Mouse (Mus musculus): ENCODE results near the gene Slc26a11. TPM values are rescaled to one million over a fixed set of nuclear protein-coding genes. Genes with fewer than 3 reads are reported as not detected.

Gene Slc26a11
- polyA plus RNA-seq, 1 experiment from 2014 or later, result 2.3 TPM

- no peaks in the 10 kb centered on the region for H3K27me3 ChIP-seq (ENCODE audit: control insufficient read depth, insufficient read depth, low read depth, low read length)
- H3K4me1 ChIP-seq (ENCODE audit: control insufficient read depth, low read depth, low read length), result no peaks in the 10 kb centered on the region
- H3K4me3 ChIP-seq (ENCODE audit: low read depth, low read length), result no peak overlapping the region
- no peak overlapping the region for H3K9ac ChIP-seq (ENCODE audit: low read depth, low read length)
- WGBS (ENCODE audit: insufficient replicate concordance), result 63% methylated on average over 1 of the region's 1 CpGs
- H3K9me3 ChIP-seq (replicated peaks; ENCODE audit: control insufficient read depth, low read length), result no peaks in the 10 kb centered on the region; the same call in 1 of the 2 replicates
- no peak overlapping the region for H3K4me2 ChIP-seq (ENCODE audit: low read depth, low read length)
- no peaks in the 10 kb centered on the region for H3K36me3 ChIP-seq (ENCODE audit: control insufficient read depth, insufficient read depth)
- no peak overlapping the region for H3K27ac ChIP-seq (ENCODE audit: low read length)
- no peak for ATAC-seq (ENCODE audit: low read depth)
Observed at GRCm38 (mm10) chr11:119325068-119325467, 30.3 kb upstream of the Slc26a11 start.

GRCm38 (mm10) chr11:119330592-119330991 is 24.8 kb upstream of the Slc26a11 start:
- no peak for ATAC-seq (ENCODE audit: low read depth)

GRCm38 (mm10) chr11:119331970-119332369 is 23.4 kb upstream of the Slc26a11 start:
- no peak overlapping the region for H3K9ac ChIP-seq (ENCODE audit: low read depth, low read length)
- H3K27ac ChIP-seq (ENCODE audit: low read length), result no peak overlapping the region
- H3K4me1 ChIP-seq (ENCODE audit: control insufficient read depth, low read depth, low read length), result no peaks in the 10 kb centered on the region
- no peak overlapping the region for H3K4me3 ChIP-seq (ENCODE audit: low read depth, low read length)
- H3K9me3 ChIP-seq (replicated peaks; ENCODE audit: control insufficient read depth, low read length), result no peaks in the 10 kb centered on the region
- ATAC-seq (ENCODE audit: low read depth), result no peak
- WGBS (ENCODE audit: insufficient replicate concordance), result 24% methylated on average over 3 of the region's 3 CpGs
- no peaks in the 10 kb centered on the region for H3K36me3 ChIP-seq (ENCODE audit: control insufficient read depth, insufficient read depth)
- peaks cover 6% of the 10 kb centered on the region; the same call in 1 of the 2 replicates for H3K27me3 ChIP-seq (ENCODE audit: control insufficient read depth, insufficient read depth, low read depth, low read length)
- no peak overlapping the region for H3K4me2 ChIP-seq (ENCODE audit: low read depth, low read length)

More at GRCm38 (mm10) chr11:119330592-119330991, 24.8 kb upstream of the Slc26a11 start:
- Histone ChIP-seq H3K27ac (ENCODE audit: low read length) (no peak overlapping the region), H3K27me3 (ENCODE audit: control insufficient read depth, insufficient read depth, low read depth, low read length) (peaks cover 6% of the 10 kb centered on the region; the same call in 1 of the 2 replicates), H3K4me2 (ENCODE audit: low read depth, low read length) (no peak overlapping the region), H3K36me3 (ENCODE audit: control insufficient read depth, insufficient read depth) (no peaks in the 10 kb centered on the region), H3K9me3 (replicated peaks; ENCODE audit: control insufficient read depth, low read length) (no peaks in the 10 kb centered on the region), H3K4me3 (ENCODE audit: low read depth, low read length) (no peak overlapping the region), H3K4me1 (ENCODE audit: control insufficient read depth, low read depth, low read length) (no peaks in the 10 kb centered on the region), H3K9ac (ENCODE audit: low read depth, low read length) (no peak overlapping the region)
- WGBS (ENCODE audit: insufficient replicate concordance), result 55% methylated on average over 4 of the region's 4 CpGs

- no peaks in the 10 kb centered on the region for H3K27me3 ChIP-seq (ENCODE audit: control insufficient read depth, insufficient read depth, low read depth, low read length)
- WGBS (ENCODE audit: insufficient replicate concordance), result 66% methylated on average over 10 of the region's 10 CpGs
- no peaks in the 10 kb centered on the region for H3K36me3 ChIP-seq (ENCODE audit: control insufficient read depth, insufficient read depth)
- no peak overlapping the region for H3K4me3 ChIP-seq (ENCODE audit: low read depth, low read length)
- H3K9me3 ChIP-seq (replicated peaks; ENCODE audit: control insufficient read depth, low read length), result no peaks in the 10 kb centered on the region
- ATAC-seq (ENCODE audit: low read depth), result no peak
- H3K27ac ChIP-seq (ENCODE audit: low read length), result no peak overlapping the region
- no peaks in the 10 kb centered on the region for H3K4me1 ChIP-seq (ENCODE audit: control insufficient read depth, low read depth, low read length)
- H3K9ac ChIP-seq (ENCODE audit: low read depth, low read length), result no peak overlapping the region
- no peak overlapping the region for H3K4me2 ChIP-seq (ENCODE audit: low read depth, low read length)
Observed at GRCm38 (mm10) chr11:119338271-119339059, 16.9 kb upstream of the Slc26a11 start.

- no peak for ATAC-seq (ENCODE audit: low read depth)
- 48% methylated on average over 5 of the region's 5 CpGs for WGBS (ENCODE audit: insufficient replicate concordance)
- Histone ChIP-seq H3K4me2 (ENCODE audit: low read depth, low read length) (no peak overlapping the region), H3K4me1 (ENCODE audit: control insufficient read depth, low read depth, low read length) (no peaks in the 10 kb centered on the region), H3K4me3 (ENCODE audit: low read depth, low read length) (no peak overlapping the region), H3K36me3 (ENCODE audit: control insufficient read depth, insufficient read depth) (no peaks in the 10 kb centered on the region), H3K9me3 (replicated peaks; ENCODE audit: control insufficient read depth, low read length) (no peaks in the 10 kb centered on the region), H3K9ac (ENCODE audit: low read depth, low read length) (no peak overlapping the region), H3K27me3 (ENCODE audit: control insufficient read depth, insufficient read depth, low read depth, low read length) (no peaks in the 10 kb centered on the region), H3K27ac (ENCODE audit: low read length) (no peak overlapping the region)
Observed at GRCm38 (mm10) chr11:119339179-119339578, 16.2 kb upstream of the Slc26a11 start.

- H3K36me3 ChIP-seq (ENCODE audit: control insufficient read depth, insufficient read depth), result no peaks in the 10 kb centered on the region
- ATAC-seq (ENCODE audit: low read depth), result no peak
- no peaks in the 10 kb centered on the region for H3K27me3 ChIP-seq (ENCODE audit: control insufficient read depth, insufficient read depth, low read depth, low read length)
- H3K4me3 ChIP-seq (ENCODE audit: low read depth, low read length), result no peak overlapping the region
- H3K27ac ChIP-seq (ENCODE audit: low read length), result no peak overlapping the region
- no peak overlapping the region for H3K4me2 ChIP-seq (ENCODE audit: low read depth, low read length)
- no peaks in the 10 kb centered on the region for H3K4me1 ChIP-seq (ENCODE audit: control insufficient read depth, low read depth, low read length)
- H3K9me3 ChIP-seq (replicated peaks; ENCODE audit: control insufficient read depth, low read length), result no peaks in the 10 kb centered on the region
- WGBS (ENCODE audit: insufficient replicate concordance), result 4% methylated on average over 5 of the region's 5 CpGs
- no peak overlapping the region for H3K9ac ChIP-seq (ENCODE audit: low read depth, low read length)
Observed at GRCm38 (mm10) chr11:119339637-119340036, 15.7 kb upstream of the Slc26a11 start.

GRCm38 (mm10) chr11:119344178-119344577 is 11.2 kb upstream of the Slc26a11 start:
- no peaks in the 10 kb centered on the region for H3K4me1 ChIP-seq (ENCODE audit: control insufficient read depth, low read depth, low read length)
- 74% methylated on average over 8 of the region's 8 CpGs for WGBS (ENCODE audit: insufficient replicate concordance)
- H3K27me3 ChIP-seq (ENCODE audit: control insufficient read depth, insufficient read depth, low read depth, low read length), result no peaks in the 10 kb centered on the region
- no peak for ATAC-seq (ENCODE audit: low read depth)
- no peak overlapping the region for H3K4me3 ChIP-seq (ENCODE audit: low read depth, low read length)
- H3K4me2 ChIP-seq (ENCODE audit: low read depth, low read length), result no peak overlapping the region
- no peak overlapping the region for H3K9ac ChIP-seq (ENCODE audit: low read depth, low read length)
- H3K9me3 ChIP-seq (replicated peaks; ENCODE audit: control insufficient read depth, low read length), result no peaks in the 10 kb centered on the region
- H3K27ac ChIP-seq (ENCODE audit: low read length), result no peak overlapping the region
- no peaks in the 10 kb centered on the region for H3K36me3 ChIP-seq (ENCODE audit: control insufficient read depth, insufficient read depth)

- 27% methylated on average over 6 of the region's 6 CpGs for WGBS (ENCODE audit: insufficient replicate concordance)
- H3K27me3 ChIP-seq (ENCODE audit: control insufficient read depth, insufficient read depth, low read depth, low read length), result no peaks in the 10 kb centered on the region
- H3K9ac ChIP-seq (ENCODE audit: low read depth, low read length), result no peak overlapping the region
- ATAC-seq (ENCODE audit: low read depth), result no peak
- H3K9me3 ChIP-seq (replicated peaks; ENCODE audit: control insufficient read depth, low read length), result no peaks in the 10 kb centered on the region
- H3K4me2 ChIP-seq (ENCODE audit: low read depth, low read length), result no peak overlapping the region
- no peak overlapping the region for H3K27ac ChIP-seq (ENCODE audit: low read length)
- no peaks in the 10 kb centered on the region for H3K36me3 ChIP-seq (ENCODE audit: control insufficient read depth, insufficient read depth)
- H3K4me1 ChIP-seq (ENCODE audit: control insufficient read depth, low read depth, low read length), result no peaks in the 10 kb centered on the region
- H3K4me3 ChIP-seq (ENCODE audit: low read depth, low read length), result no peak overlapping the region
Observed at GRCm38 (mm10) chr11:119344865-119345264, 10.5 kb upstream of the Slc26a11 start.

- Histone ChIP-seq H3K9me3 (replicated peaks; ENCODE audit: control insufficient read depth, low read length) (no peaks in the 10 kb centered on the region), H3K27ac (ENCODE audit: low read length) (no peak overlapping the region), H3K9ac (ENCODE audit: low read depth, low read length) (no peak overlapping the region), H3K4me2 (ENCODE audit: low read depth, low read length) (no peak overlapping the region), H3K36me3 (ENCODE audit: control insufficient read depth, insufficient read depth) (no peaks in the 10 kb centered on the region), H3K4me3 (ENCODE audit: low read depth, low read length) (no peak overlapping the region), H3K4me1 (ENCODE audit: control insufficient read depth, low read depth, low read length) (no peaks in the 10 kb centered on the region), H3K27me3 (ENCODE audit: control insufficient read depth, insufficient read depth, low read depth, low read length) (no peaks in the 10 kb centered on the region)
- no peak for ATAC-seq (ENCODE audit: low read depth)
- 15% methylated on average over 4 of the region's 4 CpGs for WGBS (ENCODE audit: insufficient replicate concordance)
Observed at GRCm38 (mm10) chr11:119347125-119347524, 8.2 kb upstream of the Slc26a11 start.
